Mouse (Mus musculus): ENCODE data around the gene Olfr1475.
"Not testable (repeated sequence)": the region's sequence is repeated elsewhere in the genome, so short reads cannot be mapped to it uniquely, and the experiment has no call there.

Gene Olfr1475

GRCm38 (mm10) chr19:13480096-13480495 is at the start of gene Olfr1475:
Gene Olfr1475, minus strand, starts transcription at chr19:13480196.
- DNase-seq, result no peak

- DNase-seq, result no peak
These were observed 47.6 kb upstream of the Olfr1475 start, which contains the start of gene Olfr1480 for GRCm38 (mm10) chr19:13527613-13528012. Gene Olfr1480, plus strand, starts transcription at chr19:13527913.

- DNase-seq, result no peak
These were observed 20.2 kb upstream of the Olfr1475 start, which contains the start of gene Olfr1477 for GRCm38 (mm10) chr19:13500246-13500645. Gene Olfr1477, plus strand, starts transcription at chr19:13500546.

DNA sequence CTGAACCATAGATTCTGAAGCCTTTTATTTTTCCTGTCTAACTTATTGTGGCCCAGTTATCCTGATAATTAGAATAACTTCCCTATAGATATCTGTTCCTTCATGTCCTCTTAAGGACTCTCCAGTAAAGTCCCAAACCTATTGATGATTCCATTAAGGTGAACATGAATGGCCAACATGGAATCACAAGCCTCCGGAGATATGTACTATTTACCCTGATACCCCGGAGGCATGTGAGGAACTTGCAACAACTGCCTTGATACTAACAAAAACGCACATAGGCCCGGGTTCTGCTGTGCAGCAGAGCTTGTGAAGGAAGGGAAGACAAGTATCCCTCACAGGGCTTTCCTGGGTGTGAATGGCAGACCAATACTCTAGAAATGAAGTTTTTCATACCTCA is 10.7 kb downstream of the Olfr1475 start, which contains the start of gene Olfr1474:
Gene Olfr1474, plus strand, starts transcription at position 301 of the 400 bp plus-strand sequence.
- DNase-seq, result not testable (repeated sequence)

DNA sequence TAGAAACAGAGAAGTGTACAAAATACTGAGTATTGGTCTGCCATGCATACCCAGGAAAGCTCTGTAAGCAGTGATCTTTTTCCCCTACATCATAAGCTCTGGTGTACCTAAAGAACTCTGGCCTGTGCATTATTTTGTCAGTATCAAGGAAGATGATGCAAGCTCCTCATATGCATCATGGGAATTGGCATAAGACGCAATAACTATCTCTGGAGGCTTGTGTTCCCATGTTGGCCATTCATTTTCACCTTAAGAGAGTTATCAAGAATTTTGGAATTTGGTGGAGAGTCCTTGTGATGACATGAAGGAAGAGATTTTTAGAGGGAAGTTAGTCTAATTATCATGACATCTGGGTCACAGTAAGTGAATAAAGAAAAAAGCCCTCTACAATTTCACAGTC is 24.0 kb downstream of the Olfr1475 start, which contains the start of gene Olfr1472:
Gene Olfr1472, minus strand, starts transcription at position 101 of the 400 bp plus-strand sequence.
- DNase-seq, result no peak

DNA sequence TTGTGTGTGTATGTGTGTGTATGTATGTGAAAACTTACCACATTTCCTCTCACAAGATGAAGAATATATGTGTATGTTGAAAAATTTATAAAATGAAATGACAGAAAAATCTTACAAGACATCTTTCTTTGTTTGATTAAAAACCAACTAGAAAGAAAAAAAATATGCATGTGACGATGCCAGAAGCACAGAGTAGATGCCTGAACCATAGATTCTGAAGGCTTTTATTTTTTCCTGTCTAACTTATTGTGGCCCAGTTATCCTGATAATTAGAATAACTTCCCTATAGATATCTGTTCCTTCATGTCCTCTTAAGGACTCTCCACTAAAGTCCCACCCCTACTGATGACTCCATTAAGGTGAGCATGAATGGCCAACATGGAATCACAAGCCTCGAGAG is 36.9 kb downstream of the Olfr1475 start, which contains the start of gene Olfr1471:
Gene Olfr1471, plus strand, starts transcription at position 301 of the 400 bp plus-strand sequence.
- not testable (repeated sequence) for DNase-seq

Measured in layer of hippocampus, adult 9-11 months (tissue).